Mouse (Mus musculus): ENCODE data around the gene B3gnt9.

DNA sequence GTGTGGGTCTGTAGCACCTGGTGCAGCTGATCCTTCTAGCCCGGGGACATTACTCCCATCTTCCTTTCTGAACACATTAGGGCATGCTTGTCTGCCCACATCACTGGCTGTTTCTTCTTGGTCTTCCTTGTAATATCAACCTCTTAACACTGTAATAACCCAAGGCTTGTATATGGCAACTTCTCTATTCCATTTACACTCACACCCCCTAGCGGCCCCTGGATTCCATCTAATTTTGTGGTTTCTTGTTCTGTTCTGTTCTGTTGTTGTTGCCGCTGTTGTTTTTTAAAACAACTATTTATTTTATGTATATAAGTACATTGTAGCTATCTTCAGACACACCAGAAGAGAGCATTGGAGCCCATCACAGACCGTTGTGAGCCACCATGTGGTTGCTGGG is 32.0 kb upstream of the B3gnt9 start:
- TF ChIP-seq CTCF (IDR thresholded peaks at IDR 0.05; ENCODE audit: insufficient read depth, low read depth, low read length) (no peak), POLR2A (IDR thresholded peaks at IDR 0.05; ENCODE audit: insufficient read depth, low read depth, low read length) (no peak)
